Mouse (Mus musculus) embryonic fibroblast, embryonic 13.5 days (primary cell): Measurements from ENCODE around the gene Pon1. TPM values are rescaled to one million over a fixed set of nuclear protein-coding genes. Genes with fewer than 3 reads are reported as not detected.

Source experiments
- H3K27ac ChIP-seq: 2 replicates; pipeline ENCODE4 v1.5.1; 2012; ENCODE audit warnings: low read length, control low read depth, inconsistent platforms; ENCODE audit not compliant: insufficient read depth
- H3K4me1 ChIP-seq: 2 replicates; pipeline ENCODE4 v1.6.1; 2011; ENCODE audit warnings: low read length; ENCODE audit not compliant: control insufficient read depth, insufficient read depth
- H3K4me3 ChIP-seq: 2 replicates; pipeline ENCODE4 v1.5.1; 2011; ENCODE audit warnings: mild to moderate bottlenecking, control low read depth, low read length; ENCODE audit not compliant: insufficient read depth
- CTCF ChIP-seq: IDR thresholded peaks from 2 replicates; pipeline ENCODE4 v1.5.1; 2011; ENCODE audit warnings: mild to moderate bottlenecking, control low read depth, low read length, moderate library complexity, borderline replicate concordance; ENCODE audit not compliant: insufficient read depth
- POLR2A ChIP-seq: IDR thresholded peaks from 2 replicates; pipeline ENCODE4 v1.6.1; 2011; ENCODE audit warnings: low read depth, mild to moderate bottlenecking, control low read depth, low read length, moderate library complexity
- polyA plus RNA-seq: library from polyadenylated mRNA; stranded (reverse); fragments of >200 nt; gene quantifications from 2 replicates; pipeline ENCODE4 v1.2.4, GENCODE M21; 2011; ENCODE audit warnings: low read depth; ENCODE audit not compliant: missing spikeins, insufficient read length

Gene Pon1
- polyA plus RNA-seq, 1 experiment: not detected

DNA sequence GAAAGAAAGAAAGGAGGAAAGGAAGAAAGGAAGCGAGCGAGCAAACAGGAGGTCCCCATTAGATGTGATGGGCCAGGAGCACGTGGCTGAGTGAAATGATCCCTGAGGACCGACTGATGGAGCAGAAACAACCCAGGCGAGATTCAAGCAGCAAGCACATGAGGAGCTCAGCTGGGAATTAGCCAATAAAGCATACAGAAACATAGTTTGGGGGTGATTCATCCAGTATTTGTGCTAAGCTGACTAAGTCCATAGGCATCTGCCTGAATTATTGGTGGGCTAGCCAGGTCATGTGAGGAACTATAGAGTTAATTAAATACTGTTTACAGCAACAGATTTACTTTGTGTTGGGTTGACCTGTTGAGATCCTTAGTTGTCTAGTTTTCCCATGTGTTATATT lies 13.1 kb downstream of the Pon1 start:
- no peak overlapping the region for H3K27ac ChIP-seq
- H3K4me1 ChIP-seq: peaks cover 11% of the 10 kb centered on the region
- H3K4me3 ChIP-seq: no peak overlapping the region
- TF ChIP-seq CTCF: no peak
- TF ChIP-seq POLR2A: no peak

GRCm38 (mm10) chr6:5179189-5179588 lies 14.6 kb downstream of the Pon1 start:
- no peak overlapping the region for H3K4me3 ChIP-seq
- TF ChIP-seq CTCF (no peak), POLR2A (no peak)
- peaks cover 11% of the 10 kb centered on the region for H3K4me1 ChIP-seq
- no peak overlapping the region for H3K27ac ChIP-seq

- H3K4me1 ChIP-seq: peaks cover 11% of the 10 kb centered on the region
- no peak overlapping the region for H3K4me3 ChIP-seq
- no peak overlapping the region for H3K27ac ChIP-seq
- TF ChIP-seq CTCF (no peak), POLR2A (no peak)
Measured at GRCm38 (mm10) chr6:5177967-5178891, 15.5 kb downstream of the Pon1 start.

DNA sequence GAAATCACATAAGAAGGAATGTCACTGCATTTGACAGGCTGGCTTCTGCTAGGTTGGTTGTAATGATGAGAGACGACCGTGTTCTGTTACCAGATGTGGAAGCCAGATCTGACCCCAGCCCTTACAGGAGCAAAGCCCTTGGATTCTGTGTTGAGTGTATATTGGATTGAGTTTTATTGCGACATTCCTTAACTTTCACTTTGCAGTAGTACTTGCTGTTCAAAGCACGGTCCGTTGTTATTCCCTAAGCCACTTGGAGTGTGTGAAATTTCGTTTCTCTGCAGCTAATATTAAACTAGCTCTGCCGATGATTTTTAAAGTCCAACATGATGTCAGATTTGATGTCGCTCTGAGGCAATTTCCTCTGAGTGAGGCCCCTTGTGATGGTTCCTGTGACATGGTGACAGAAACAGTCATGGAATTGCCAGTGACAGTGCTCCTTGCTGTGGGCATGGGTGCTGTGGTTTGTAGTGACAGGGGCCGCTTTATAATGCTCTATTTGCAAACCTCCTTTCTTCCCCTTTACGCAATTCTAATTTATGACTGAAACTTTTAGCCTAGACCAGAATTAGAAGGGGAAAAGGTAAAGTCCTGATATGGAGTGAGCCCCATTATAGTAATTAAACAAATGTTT lies 19.4 kb downstream of the Pon1 start:
- H3K4me1 ChIP-seq: peaks cover 5% of the 10 kb centered on the region; the same call in 1 of the 2 replicates
- TF ChIP-seq POLR2A: no peak
- no peak for TF ChIP-seq CTCF
- no peak overlapping the region for H3K4me3 ChIP-seq
- no peak overlapping the region for H3K27ac ChIP-seq

DNA sequence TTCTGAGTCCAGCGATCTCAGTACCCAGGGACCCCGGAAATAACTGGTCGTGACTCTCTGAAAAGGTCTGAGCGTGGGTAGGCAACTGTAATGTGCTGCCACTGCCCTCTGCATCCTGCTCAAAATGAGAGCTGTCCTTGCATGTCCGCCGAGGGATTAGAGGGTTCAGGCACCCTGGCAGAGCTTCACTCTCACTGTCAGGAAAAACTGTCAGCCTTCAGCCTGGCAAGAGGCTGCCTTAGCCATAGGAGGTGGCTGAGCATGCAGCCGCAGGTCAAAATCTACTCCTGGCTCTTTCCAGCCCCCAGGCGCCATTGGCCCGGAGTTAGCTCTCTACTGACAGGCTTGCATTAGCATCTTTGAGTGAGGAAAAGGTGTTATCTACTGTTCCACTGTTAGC lies 21.2 kb downstream of the Pon1 start:
- no peaks in the 10 kb centered on the region for H3K4me1 ChIP-seq
- no peak for TF ChIP-seq CTCF
- no peak for TF ChIP-seq POLR2A
- H3K4me3 ChIP-seq: no peak overlapping the region
- H3K27ac ChIP-seq: no peak overlapping the region

GRCm38 (mm10) chr6:5171418-5171817 lies 22.3 kb downstream of the Pon1 start:
- Histone ChIP-seq H3K4me3 (no peak overlapping the region), H3K27ac (no peak overlapping the region), H3K4me1 (no peaks in the 10 kb centered on the region)
- no peak for TF ChIP-seq CTCF
- TF ChIP-seq POLR2A: no peak

GRCm38 (mm10) chr6:5168158-5168557 lies 25.6 kb downstream of the Pon1 start:
- Histone ChIP-seq H3K4me1 (no peaks in the 10 kb centered on the region), H3K4me3 (no peak overlapping the region)
- no peak for TF ChIP-seq POLR2A
- TF ChIP-seq CTCF: no peak

GRCm38 (mm10) chr6:5167051-5167677 lies 26.6 kb downstream of the Pon1 start:
- no peak for TF ChIP-seq CTCF
- no peak for TF ChIP-seq POLR2A
- no peak overlapping the region for H3K4me3 ChIP-seq
- no peaks in the 10 kb centered on the region for H3K4me1 ChIP-seq
- H3K27ac ChIP-seq: no peak overlapping the region

More at GRCm38 (mm10) chr6:5168158-5168557, 25.6 kb downstream of the Pon1 start:
- H3K27ac ChIP-seq: no peak overlapping the region

GRCm38 (mm10) chr6:5164855-5165254 lies 28.9 kb downstream of the Pon1 start:
- H3K4me1 ChIP-seq: no peaks in the 10 kb centered on the region
- H3K27ac ChIP-seq: no peak overlapping the region
- no peak for TF ChIP-seq POLR2A
- no peak for TF ChIP-seq CTCF
- H3K4me3 ChIP-seq: no peak overlapping the region
